Mouse (Mus musculus): ENCODE measurements around the gene Pou2f1. TPM values are rescaled to one million over a fixed set of nuclear protein-coding genes. Genes with fewer than 3 reads are reported as not detected.

Pou2f1 gene
- polyA plus RNA-seq (2014; fragmentation: Illumina TruSeq; extraction: RNeasy Lipid Tissue Mini Kit (QIAGEN cat#74804); ENCODE audit: low read depth, low replicate concordance) = 3.7 TPM

GRCm38 (mm10) chr1:166002520-166003155 is at the start of gene Pou2f1:
Pou2f1 (minus strand) TSS chr1:166002678.

Other genes with a start within 250 kb of the Pou2f1 start
- gene Creg1, start 238.9 kb downstream of the Pou2f1 start, polyA plus RNA-seq (2014; fragmentation: Illumina TruSeq; extraction: RNeasy Lipid Tissue Mini Kit (QIAGEN cat#74804); ENCODE audit: low read depth, low replicate concordance) = 133 TPM
- gene Cd247, start 214.0 kb downstream of the Pou2f1 start, polyA plus RNA-seq (2014; fragmentation: Illumina TruSeq; extraction: RNeasy Lipid Tissue Mini Kit (QIAGEN cat#74804); ENCODE audit: low read depth, low replicate concordance) = 2.9 TPM
- 1.0 TPM for gene Dusp27, start 125.2 kb upstream of the Pou2f1 start, polyA plus RNA-seq (2014; fragmentation: Illumina TruSeq; extraction: RNeasy Lipid Tissue Mini Kit (QIAGEN cat#74804); ENCODE audit: low read depth, low replicate concordance)
- 2.0 TPM for gene Gpa33, start 127.6 kb upstream of the Pou2f1 start, polyA plus RNA-seq (2014; fragmentation: Illumina TruSeq; extraction: RNeasy Lipid Tissue Mini Kit (QIAGEN cat#74804); ENCODE audit: low read depth, low replicate concordance)
- 19.1 TPM for gene Mael, start 236.1 kb upstream of the Pou2f1 start, polyA plus RNA-seq (2014; fragmentation: Illumina TruSeq; extraction: RNeasy Lipid Tissue Mini Kit (QIAGEN cat#74804); ENCODE audit: low read depth, low replicate concordance)